Mouse (Mus musculus): ENCODE measurements around the gene Gm10053. TPM values are rescaled to one million over a fixed set of nuclear protein-coding genes. Genes with fewer than 3 reads are reported as not detected.

Gene Gm10053
- 203 TPM for polyA plus RNA-seq (2017; shearing (Covaris generic))

DNA sequence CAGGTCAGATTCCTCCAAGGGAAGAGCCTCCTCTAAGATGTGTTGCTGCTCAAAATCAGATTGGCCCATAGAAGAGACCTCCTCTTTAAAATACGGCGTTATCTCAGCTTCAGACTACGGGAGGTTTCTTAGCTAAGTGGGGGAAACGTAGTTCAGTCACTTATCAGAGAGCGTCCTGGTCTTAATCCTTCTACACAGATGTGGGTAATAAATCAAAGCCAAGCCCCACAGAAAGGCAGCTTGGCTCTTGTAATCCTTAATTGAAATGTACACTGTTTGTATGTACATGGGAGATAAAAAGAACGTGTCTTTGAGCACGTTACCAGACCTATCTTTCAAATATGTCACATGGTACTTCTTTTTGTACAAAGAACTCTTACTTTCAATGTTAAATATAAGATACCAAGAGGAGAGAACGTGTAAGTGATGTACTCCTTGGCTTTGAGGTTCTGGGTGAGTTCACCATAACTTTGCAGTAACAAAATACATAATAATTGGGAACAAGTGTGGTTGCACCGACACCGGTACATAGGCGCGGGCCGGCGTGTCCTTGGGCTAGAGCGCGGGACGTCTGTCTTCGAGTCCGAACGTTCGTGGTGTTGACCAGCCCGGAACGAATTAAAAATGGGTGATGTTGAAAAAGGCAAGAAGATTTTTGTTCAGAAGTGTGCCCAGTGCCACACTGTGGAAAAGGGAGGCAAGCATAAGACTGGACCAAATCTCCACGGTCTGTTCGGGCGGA lies at the start of gene Gm10053:
Gm10053 (plus strand) TSS at position 558 of the 742 bp plus-strand sequence.

DNA sequence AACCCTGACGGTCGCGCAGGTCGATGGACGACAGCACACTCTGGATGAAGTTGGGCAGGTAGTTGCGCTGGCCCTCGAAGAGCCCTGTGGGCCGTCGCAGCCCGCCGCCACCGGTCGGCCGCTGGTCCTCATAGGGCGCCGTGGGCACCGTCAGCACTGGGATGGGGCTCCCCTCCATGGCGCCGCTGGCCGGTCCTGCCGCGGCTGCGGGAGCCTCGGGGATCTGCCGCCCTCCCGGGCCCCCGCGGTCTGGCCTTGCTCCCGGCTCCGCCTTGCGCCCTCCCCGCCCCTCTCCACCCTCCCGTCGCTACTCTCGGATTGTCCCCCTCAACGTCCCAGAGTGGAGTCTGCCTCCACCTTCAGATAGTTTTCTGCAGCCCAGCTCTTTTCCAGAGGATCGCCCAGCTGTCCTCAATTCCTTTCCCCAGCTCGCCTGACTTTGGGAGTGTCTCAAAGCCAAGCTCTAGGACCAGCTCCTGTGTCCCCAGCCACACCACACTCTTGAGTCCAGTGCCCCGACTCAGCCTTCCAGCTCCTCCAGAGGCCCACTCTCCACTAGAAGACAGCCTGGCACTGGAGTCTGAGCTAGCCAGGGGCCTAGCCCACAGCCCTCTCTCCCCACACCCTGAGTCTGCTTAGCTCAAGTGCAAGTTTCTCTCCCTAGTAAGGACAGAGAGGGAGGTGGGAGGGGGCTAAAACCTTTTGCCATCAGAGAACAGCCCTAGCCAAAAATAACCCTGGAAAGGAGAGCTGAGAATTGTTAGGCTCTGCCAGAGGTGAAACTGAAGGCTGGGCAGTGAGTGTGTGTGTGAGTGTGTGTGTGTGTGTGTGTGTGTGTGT lies 13.7 kb upstream of the Gm10053 start, which contains the start of gene Pgm5:
Pgm5 (minus strand) TSS at position 244 of the 840 bp plus-strand sequence.

DNA sequence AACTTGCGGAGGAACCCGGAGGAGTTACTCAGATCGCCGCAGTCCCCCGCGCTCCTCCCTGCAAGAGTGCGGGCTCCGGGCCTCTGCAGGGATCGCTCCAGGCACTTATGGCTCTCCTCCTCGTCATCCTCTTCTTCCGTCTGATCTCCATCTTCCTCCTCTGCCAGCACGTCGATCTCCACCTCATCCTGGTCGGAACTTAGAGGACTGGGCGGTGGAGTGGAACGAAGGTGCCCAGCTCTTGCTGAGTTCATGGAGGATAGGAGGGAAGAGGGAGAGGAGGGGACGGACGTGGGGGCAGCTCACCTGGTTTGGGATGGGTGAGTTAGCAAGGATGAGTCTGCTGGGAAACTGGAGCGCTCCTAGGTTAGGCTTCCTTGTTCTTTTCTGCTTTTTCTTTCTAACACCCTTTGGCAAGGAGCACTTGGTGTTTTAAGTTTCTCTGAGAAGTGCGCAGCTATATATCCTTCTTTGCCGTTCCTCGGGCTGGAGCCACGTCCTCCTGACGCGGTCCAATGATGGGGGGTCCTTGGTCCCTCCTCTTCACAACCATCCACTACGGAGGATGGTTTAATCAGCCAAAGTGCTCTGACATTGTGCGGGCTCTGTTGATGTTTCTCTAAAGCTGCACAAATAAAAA lies 25.2 kb downstream of the Gm10053 start, which contains the start of gene Foxd4:
Foxd4 (minus strand) TSS at position 617 of the 640 bp plus-strand sequence.

Other genes with a start within 250 kb of the Gm10053 start
- gene Tmem252, start 201.7 kb upstream of the Gm10053 start, polyA plus RNA-seq (2017; shearing (Covaris generic)), result not detected
- not detected for gene Pgm5, start 13.8 kb upstream of the Gm10053 start, polyA plus RNA-seq (2017; shearing (Covaris generic))
- gene Foxd4, start 25.5 kb downstream of the Gm10053 start, polyA plus RNA-seq (2017; shearing (Covaris generic)), result not detected
- 23.3 TPM for gene Cbwd1, start 85.9 kb downstream of the Gm10053 start, polyA plus RNA-seq (2017; shearing (Covaris generic))
- gene Dock8, start 123.8 kb downstream of the Gm10053 start, polyA plus RNA-seq (2017; shearing (Covaris generic)), result 229 TPM

All from CD4-positive, CD25-positive, alpha-beta regulatory T cell, adult 9 weeks (primary cell).